Mouse (Mus musculus) left cerebral cortex, postnatal 4 days (tissue): ENCODE measurements at regions not wholly inside any gene's neighbourhood (a gene's known extent, or its start where the extent isn't known, plus 50 kb on each side); places are given as distances from the start of the nearest gene placed in this dataset.

Experiments
- DNase-seq: peaks from one replicate; pipeline ENCODE4 v3.0.0-alpha.2; 2022
- intact Hi-C: fragments of 180-260 bp; cut with DNase I; formaldehyde crosslinking; loops from one replicate; pipeline ENCODE4 v1.15.1; 2025

DNA sequence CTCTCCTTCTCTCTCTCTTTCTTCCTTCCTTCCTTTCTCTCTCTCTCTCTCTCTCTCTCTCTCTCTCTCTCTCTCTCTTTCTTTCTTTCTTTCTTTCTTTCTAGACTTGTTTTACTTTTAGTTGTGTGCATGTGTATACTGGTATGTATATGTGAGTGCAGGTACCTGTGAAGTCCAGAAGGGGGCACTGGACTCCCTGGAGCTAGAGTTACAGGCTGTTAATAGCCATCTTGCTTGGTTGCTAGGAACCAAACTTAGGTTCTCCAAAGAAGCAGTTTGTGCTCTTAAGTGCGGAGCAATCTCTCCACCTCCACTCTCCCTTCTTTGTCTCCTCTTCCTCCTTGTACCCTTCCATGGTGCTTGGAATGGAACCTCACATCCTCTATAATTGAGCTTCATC, 77.2 kb downstream of the Gm10604 start:
- intact Hi-C loops, result no loop called here
- DNase-seq, result no peak

DNA sequence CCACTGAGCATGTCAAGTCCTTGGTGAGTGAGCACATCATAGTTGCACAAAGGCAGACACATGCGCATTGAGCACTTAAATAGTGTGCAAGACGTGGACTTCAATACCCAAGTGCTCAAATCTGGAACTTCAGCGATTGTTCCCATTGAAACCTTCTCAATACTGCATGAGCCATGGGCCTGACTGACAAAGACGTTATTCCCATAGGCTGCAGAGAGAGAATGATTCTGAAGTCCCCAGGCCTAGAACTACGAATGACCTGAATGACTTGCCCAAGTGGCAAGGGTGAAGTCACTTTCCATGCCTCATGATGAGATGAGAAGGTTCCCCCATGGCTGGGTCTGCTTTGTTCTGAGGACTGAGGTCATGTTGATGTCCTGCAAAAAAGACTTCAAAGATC, 77.7 kb downstream of the Gm10604 start:
- intact Hi-C loops, result no loop called here

DNA sequence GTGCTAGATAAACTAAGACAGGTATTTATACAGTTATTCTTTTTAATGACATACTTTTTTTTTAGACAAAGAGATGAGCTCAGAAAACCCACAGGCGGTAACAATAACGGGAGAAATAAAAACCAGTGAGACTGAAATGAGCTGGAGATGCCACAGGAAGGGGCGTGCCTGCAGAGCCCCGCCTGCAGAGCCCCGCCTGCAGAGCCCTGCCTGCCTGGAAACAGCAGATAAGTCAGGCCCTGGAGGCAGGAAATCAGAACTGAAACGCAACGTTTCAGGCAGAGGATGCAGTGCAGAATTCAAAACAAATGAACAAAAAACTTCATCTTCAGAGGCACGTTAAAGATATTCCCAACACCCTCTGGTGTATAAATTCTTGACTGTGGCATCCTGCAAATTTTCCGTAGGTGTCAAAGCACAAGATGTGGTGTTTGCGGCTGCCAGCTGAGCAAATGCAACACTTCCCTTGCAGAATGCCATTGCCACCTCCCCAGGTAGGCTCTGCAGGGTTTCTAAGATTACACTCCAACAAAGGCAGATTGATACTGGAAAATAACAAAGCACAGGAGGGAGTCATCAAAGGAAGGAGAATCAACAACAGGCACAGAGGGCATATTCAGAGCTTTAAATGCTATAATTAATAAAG, 81.0 kb downstream of the Gm10604 start:
- DNase-seq, result no peak
- intact Hi-C loops, result no loop called here

More for the DNA sequence above, 77.7 kb downstream of the Gm10604 start:
- no peak for DNase-seq

DNA sequence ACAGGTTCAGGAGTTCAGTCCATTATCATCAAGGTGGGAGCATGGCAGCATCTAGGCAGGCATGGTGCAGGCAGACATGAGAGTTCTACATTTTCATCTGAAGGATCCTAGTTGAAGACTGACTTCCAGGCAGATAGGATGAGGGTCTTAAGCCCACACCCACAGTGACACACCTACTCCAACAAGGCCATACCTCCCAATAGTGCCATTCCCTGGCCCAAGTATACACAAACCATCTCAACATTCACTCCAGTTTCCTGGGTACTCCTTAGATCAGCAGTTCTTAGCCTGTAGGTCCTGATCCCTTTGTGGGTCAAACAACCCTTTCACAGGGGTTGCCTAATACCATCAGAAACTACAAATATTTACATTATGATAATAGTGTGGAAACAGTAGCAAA, 83.8 kb downstream of the Gm10604 start:
- no peak for DNase-seq
- intact Hi-C loops, result no loop called here

DNA sequence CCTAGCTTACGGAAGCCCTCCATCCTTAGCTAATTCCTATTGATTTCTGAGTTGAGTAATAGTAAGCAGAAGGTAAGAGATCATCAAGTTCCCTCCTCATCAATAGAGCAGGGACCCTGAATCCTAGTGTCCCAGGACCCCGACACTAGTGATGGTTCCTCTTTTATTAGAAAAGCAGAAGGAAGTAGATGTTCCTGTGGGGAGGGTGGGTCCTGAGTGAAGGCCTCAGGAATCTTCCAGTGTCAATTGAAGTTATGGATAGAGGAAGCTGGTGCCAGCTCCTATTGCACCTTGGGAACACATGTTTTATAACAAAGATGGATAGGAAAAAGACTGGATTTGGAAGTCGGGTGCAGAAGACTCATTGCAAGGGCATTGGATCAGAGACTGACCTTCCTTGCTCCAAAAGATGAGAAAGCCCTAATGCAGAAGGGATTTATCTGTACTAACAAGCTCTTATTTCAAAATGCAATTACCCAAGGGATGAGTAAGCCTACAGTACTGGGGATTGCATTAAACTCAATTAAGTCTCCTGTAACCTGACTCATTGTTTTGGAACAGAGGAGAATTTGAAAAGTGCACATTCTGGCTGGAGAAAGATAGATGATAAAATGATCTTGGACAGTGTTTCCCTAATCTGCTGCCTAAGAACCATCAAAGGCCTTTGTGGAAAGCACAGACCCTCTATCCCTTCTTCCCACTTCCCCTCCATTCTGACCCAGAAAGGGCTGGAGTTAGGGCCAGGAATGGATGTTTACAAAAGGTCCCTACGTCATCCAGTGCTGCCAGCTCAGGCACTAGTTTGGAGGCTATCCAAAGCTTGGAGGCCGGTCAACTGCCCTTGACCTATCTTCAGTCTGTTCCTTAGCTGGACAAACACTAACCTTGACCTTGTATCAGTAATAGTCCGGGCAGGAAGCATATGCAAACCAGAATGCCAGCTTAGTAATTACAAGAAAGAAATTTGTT, 84.9 kb downstream of the Gm10604 start:
- intact Hi-C loops, result no loop called here
- no peak for DNase-seq

DNA sequence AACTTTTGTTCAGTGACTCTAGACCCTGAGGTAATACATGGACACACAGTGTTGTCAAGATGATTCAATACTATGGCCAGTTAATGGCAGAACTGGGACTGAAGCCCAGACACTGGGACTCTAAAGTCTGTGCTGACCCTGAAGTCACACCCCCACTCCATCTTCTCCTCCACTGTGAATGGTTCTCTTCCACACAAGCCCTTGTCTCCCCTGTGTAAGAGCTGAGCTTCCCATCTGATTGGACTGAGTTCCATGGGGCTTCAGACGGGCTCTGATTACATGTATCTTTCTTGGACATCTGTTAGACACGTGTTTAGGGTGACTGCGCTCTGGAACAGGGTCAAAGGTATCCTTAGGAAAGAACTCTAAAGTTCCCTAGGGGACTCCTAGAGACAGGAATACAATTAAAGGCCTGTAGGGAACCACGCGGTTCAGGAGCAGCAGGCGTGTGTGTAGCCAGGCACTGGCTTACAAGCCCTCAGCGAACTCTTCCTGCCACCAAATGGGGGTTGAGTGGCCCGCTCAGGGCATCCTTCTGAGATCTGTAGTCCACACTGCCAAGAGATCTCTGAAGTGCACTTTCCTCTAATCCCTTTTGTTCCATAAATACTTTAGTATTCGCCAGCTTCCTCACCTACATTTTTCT, 87.4 kb downstream of the Gm10604 start:
- DNase-seq, result no peak
- intact Hi-C loops, result no loop called here

DNA sequence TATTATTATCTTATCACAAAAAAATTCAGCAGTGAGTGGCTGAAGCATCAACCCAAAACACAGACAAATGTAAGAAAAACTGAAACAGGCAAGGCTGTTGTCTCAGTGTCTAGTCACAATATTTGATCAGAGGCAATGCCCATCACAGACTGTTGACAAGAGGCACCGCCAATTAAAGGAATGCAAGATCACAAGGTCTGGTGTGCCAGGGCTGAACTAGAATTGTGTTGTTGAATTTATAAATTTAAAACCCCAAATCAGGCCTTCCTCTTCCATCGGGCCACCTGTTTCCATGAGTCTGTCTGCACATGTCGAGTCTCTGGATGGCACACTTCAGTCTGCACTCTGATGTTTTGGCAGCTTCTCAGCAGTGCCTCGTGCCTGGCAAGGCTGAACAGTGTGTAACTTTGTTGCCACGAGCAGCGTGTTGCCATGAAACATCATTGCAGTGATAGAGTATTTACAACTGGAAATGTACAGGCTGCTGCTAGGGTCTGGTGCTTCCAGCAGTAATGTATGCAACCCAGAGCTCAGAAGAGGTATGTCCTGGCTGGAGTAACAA, 91.9 kb downstream of the Gm10604 start:
- DNase-seq, result peak; percentile 15
- intact Hi-C loops, result no loop called here

DNA sequence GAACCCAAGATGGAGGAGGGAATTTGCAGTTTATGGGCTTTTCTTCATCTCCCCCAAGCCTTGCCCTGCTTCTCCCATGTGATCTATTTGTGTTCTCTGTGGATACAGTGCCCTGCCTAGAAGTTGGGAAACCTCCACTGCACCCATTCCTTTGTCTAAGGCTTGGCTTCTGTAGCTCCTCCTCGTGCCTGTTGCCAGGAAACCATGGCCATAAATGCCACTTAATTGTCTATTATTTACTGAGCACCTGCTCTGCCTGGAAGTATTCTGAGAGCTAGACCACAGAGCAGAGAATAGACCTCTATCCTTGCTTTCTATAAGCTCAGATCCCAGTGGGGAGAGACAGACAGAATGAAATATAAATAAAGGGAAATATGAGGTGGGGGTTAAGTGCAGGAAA, 93.7 kb downstream of the Gm10604 start:
- DNase-seq, result no peak
- intact Hi-C loops, result no loop called here

DNA sequence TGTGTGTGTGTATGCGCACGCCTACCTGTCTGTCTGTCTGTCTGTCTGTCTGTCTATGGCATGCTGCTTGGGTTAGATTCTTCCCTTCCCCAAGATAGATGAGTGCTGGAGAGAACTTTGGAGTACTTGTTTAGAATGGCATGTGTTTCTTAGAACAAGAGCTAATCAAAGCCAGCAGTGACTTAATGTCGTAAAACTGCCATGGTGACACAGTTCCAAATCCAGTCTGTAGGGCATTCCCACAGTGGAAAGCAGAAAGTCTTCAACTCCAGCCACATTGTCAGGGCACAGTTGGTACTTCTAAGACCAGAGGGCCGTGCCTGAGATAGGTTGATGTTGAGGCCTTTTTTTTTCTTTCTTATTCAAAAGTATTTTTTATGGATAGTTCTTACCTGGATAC, 95.6 kb downstream of the Gm10604 start:
- intact Hi-C loops, result no loop called here
- no peak for DNase-seq

DNA sequence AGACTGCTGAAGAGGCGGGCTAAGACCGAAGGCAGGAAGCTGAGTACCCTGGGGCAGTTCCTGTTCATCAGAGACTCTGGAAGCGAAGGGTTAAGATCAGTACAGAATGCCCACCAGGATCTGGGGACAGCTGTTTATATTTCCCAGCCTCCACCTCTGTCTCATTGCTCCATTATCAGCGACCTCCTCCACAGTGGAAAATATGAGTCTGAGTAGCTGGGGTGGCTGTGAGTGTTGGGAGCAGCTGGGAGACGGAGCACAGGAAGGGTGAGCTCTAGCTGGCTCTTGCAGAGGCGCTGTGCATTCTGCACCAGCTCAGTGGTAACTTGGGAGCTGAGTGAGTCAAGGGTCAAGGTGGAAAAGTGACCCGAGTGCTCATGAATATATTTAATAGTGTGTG, 96.2 kb downstream of the Gm10604 start:
- DNase-seq, result no peak
- intact Hi-C loops, result no loop called here

DNA sequence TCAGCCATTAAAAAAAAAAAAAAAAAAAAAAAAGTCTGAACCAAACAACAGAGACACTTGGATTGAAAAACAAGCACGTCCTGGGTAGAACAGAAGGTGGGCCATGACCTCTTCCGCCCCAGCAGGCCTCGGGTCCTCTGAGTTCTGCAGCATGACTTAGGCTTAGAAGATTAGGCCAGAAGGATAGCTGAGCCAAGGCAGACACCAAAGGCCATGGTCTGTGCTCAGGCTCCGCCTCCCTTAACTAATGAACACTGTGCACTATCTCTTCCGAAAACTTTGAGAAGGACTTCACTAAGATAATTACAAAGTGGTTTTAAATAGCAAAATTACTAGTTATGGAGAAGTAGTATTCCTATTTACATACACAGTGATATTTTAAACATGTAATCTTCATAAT, 97.8 kb downstream of the Gm10604 start:
- no peak for DNase-seq
- intact Hi-C loops, result no loop called here

DNA sequence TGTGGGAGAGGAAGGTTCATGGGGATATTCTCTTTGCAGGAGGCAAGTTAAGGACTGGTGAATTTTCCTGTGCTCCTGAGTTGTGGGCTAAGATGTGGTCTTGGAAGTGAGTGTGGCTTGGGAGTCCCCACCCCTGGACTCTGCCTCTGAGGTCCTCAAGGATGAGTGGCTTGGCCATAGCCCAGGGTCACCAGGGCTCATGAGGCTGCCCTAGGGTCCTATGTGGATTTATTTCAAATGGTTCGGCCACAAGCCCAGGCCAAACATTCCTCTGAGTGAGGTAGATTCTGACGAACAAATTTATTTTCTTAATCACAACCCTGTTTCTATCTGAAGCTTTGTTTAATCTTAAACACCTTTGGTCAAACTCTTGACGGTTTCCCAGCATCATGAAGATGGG, 98.4 kb downstream of the Gm10604 start:
- intact Hi-C loops, result no loop called here
- DNase-seq, result no peak

DNA sequence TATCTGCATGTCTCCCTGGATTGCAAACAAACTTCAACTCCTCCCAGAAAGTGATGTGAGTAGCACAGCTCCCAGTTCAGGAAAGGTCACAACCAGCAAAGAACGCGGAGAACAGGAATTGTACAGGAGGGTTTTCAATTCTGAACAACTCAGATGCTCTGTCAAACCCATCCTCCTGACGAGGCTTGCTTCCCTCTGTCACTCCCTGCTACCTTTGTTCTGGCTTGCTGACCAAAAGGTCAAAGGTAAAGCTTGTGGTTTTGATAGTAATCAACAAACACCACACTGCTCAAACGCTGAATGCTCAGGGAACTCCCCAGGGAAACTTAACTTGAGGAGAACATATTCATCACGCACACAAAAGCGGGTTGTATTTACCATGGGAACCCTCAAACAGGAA, 102.4 kb downstream of the Gm10604 start:
- DNase-seq, result no peak
- intact Hi-C loops, result no loop called here

DNA sequence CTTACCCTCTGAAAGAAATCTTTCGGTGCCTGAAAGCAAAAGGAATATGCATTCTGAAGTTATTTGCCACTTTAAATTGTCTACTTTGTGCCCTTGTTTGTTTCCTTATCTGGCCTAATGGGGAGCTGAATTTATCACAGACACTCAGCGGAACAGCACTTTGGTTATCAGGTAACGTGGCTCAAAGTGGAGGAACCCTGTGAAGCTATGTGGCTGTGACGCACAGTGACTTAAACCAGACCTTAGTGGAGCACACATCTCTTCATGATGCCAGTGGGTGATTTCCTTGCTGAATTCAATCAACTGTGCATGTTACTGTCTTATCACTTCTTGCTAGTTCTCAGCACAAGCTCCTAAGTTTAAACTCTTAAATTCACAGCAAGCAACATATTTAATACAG, 103.1 kb downstream of the Gm10604 start:
- intact Hi-C loops, result no loop called here
- no peak for DNase-seq

DNA sequence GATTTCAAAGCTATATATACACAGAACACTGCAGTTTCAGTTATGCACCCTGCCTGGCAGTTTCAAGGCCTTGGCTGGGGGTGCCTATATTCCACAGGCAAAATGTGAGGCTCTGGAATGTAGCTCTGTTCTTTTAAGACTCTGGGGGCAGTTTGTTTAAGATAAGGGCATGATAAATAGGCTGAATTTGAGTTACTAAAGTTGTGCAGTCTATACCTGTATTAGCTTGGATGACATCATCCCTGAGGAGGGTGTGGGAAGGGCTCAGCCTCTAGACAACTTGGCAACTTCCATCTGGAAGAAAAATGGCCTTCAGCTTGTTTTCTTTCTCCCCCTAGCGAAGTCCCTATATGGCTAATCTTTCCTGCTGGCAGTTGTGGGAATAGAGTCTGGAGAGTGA, 105.1 kb downstream of the Gm10604 start:
- intact Hi-C loops, result no loop called here
- no peak for DNase-seq

DNA sequence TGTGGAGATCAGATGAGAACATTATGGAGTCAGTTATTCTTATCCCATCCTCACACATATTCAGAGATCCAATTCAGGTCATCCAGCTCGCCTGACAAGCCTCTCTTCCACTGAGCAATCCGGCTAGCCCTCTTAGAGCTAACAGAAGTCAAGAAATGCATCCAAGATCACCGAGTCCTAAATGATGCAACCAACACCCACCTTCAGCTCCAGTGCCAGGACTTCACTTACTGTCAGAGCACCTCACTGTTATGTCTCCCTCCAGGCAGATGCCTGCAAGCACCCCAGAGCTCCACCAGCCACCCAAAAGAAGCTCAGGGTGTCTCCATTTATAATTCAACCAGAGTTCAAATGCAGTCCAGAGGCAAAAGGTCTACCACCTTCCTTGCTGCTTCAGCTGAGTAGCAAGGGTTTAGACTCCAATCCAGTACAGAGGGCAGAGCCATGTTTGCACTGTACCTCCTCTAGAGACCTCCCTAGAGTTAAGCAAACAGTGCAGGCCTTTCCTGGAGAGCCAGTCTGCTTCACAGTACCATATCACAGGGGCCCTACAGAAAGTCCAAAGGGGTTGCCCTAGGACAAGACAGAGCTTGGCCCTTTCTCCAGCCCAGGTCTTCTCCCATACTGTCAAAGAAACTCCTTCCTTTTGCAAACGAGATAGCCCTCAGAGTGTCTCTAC, 106.3 kb downstream of the Gm10604 start:
- intact Hi-C loops, result no loop called here
- no peak for DNase-seq

DNA sequence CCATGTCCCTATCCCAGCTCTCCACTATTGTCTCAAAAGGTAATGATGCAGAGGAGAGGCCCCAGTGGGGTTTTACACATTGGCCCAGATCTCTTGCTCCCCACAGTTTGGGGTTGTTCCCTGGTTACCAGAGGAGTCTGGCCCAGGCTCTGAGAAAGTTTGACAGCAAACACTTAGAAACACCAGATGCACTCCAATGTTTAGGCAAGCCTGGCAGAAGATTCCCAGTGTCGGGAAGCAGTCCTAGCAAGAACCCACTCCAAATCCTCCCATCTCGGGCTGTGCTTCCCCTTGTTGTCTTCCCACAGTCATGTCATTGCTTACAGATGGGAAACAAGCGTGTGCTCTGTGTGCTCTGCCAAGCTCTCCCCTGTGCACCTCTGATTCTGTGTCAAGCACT, 109.0 kb downstream of the Gm10604 start:
- intact Hi-C loops, result no loop called here

DNA sequence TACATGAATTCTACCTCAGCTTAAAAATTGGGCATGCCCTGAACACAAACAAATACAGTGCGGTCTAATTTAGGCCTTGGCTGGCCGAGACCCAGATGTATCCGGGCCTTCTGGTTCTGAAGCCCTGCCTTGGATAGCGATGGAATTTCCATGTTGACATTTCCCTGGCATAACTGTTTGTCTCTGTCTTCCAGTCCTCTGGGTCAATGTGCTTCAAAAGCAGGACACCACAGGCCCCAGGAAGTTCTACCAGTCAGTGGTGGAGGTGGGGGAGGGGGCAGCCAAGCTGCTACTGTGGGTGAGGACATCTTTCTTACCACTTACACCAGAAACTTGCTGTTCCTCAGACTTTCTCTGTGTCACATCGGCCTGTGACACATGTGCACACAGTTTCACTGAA, 111.3 kb downstream of the Gm10604 start:
- intact Hi-C loops, result no loop called here
- no peak for DNase-seq

More for the DNA sequence above, 109.0 kb downstream of the Gm10604 start:
- no peak for DNase-seq

DNA sequence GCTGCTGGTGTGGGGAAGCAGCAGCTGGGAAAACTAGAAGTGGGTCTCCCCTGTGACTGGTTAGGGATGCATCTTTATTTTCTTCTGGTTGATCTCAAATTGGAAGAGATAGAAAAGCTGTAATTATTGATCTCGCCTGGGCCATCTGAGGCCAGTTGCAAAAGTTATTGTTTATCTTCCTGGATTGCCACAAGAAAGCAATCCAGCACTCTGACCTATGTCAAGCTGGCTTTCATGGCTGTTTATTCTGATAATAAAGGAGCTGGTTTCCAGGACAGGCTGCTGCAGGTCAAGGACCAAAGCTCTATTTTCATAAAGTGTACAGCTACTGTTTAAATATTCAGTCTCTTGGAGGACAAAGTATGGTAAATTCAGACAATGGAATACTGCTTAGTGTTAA, 112.5 kb downstream of the Gm10604 start:
- DNase-seq, result no peak
- intact Hi-C loops, result no loop called here
